Mouse (Mus musculus) right cerebral cortex, adult 18-20 months (tissue): ENCODE results near the gene Sema5a.

Experiments used
- DNase-seq: peaks from one replicate; pipeline ENCODE4 v3.0.0; 2022; ENCODE audit warnings: mixed read lengths

Gene Sema5a

DNA sequence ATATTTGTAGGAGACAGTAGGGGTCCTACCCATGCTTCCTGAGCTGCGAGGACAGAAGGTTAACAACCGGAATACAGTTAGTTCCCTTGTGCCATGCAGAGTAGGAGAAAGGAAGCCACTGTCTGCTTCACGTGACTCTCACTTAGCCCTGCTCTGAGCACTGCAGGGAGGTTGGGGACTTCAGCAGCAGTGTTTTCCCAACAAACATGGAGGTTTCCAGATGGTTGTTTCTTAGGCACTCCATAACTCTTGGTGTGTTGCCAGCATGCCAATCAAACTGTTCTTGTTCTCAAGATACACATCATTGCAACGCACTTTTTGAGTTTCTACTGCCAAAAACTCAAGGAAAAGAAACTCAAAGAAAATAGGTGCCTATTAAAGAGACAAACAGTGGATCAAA, 440.5 kb downstream of the Sema5a start:
- DNase-seq, result no peak

DNA sequence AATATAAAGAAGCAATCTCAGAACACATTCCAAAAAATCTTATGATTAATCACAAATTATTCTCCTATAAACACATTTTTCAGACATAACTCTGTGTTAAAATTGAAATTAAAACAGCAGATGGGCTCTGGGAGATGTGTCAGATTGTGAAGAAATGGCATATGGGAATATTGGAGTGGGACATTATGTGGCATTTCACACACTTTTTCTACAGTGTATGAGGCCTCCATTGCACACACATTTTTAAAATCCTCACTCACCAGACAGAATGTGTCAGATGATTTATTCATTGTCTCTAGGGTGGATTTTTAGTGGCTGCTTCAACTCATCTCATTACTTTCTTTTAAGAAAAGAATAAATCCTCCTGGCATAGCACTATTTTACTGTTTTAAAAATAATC, 446.4 kb downstream of the Sema5a start:
- DNase-seq, result peak; percentile 30

DNA sequence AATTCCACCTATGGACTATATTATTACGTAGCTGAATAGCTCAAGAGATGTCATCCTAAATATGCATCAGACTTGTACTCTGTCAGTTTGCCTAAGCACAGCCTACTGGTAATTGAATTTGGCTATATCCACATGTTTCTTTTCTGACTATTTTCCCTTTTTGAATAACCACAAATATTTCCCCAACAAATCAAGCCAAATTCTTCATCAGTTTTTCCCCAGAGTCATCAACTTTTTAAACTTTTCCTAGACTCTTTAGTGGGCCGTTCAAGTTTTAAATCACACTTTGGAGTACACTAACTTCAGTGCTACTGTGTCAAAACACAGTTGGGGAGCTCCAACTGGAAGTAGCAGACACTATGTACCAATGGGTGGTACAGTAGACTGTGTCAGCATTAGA, 448.4 kb downstream of the Sema5a start:
- DNase-seq, result no peak

DNA sequence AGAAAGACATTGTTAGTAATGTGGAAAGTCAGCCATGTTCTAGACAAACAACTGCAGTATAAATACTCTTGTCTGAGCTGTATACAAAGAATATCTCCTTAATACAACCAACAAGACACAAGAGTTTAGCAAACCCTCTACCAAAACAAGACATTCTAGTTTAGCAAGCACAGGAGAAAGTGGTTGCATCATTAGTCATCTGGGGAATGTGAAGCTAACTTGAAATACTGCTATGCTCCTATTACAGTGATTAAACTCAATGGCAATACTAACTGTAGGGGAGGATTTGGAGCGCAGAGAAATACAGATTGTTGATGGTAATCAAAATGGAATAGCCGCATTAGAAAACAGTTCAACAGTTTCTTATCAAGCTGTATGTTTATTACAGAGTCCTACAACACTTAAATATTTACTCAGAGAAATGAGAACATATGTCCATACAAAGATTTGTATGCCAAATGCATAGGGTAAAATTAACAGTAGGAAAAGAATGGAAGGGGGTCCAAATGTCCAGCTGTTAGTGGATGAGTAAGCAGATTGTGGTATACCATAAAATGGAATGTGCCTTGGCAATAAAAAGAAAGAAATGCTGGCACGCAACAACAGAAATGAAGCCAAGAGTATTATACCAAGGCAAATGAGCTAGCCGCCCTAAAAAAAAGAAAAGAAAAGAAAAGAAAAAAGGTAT, 472.8 kb downstream of the Sema5a start:
- DNase-seq, result no peak

DNA sequence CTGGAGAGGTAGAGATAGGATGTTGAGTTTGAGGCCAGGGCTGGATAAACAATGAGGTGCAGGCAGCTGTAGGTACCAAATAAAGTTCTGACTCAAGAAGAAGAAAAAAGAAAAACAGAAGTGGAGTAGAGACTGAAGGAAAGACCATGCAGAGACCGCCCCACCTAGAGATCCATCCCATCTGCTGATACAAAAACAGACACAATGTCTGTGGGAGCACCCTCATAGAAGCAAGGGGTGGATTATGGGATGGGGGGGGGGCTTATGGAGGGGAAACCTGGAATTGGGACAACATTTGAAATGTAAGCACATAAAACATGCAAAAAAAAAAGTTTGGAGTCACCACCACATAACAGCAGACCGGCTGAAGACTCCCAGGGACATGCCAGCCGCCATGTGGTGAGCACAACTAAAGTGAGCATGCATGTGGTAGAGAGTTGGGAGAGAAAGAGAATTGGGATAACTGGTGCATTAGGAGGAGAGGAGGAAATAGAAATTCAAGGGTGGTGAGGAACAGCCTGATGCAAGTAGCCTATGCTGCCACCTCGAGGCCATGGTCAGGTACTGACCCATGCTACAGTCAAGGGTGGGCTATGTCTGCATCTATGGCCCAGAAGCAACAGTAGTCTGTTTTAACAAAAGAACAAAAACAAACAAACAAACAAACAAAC, 473.8 kb downstream of the Sema5a start:
- DNase-seq, result peak; percentile 55

DNA sequence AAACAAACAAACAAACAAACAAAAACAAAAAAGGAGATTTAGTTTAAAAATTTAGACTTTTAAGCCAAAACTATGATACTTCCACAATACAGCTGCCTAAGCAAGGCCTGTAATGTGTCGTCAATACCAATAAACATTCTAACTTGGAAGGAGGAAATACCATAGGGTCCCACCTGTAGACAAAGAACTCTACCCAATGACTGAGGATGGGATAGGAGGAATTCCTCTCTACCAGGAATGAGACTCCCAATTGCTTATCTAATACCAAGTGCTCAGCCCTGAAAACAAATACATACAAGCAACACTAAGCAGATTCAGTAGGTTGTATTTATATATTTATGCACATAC, 474.3 kb downstream of the Sema5a start:
- DNase-seq, result no peak

DNA sequence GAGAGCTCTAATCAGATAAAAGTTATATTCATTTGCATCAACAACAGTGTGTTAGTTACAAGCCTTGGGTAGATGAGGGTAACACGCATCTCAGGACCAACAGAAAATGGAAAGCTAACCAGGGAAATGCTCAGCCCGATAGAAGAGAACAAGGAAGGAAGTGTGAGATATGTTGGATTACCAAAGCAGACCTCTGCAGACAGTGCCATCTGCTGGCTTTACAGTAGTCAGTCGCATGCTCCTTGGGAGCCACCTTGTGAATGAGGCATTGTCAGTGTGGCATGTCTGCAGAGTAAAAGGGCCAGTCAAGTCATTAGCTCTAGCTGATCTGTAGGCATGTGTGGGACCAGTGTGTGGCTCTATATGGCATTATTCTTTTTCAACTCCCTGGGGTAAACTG, 486.2 kb downstream of the Sema5a start:
- DNase-seq, result peak; percentile 44
